Mouse (Mus musculus) skeletal muscle tissue, adult 2 months (tissue): Measurements from ENCODE around the gene Capn15.

ENCODE experiments used
- DNase-seq: peaks from one replicate; pipeline ENCODE4 v3.0.0-alpha.2; 2012; ENCODE audit warnings: low read depth, low spot score

Capn15 gene

GRCm38 (mm10) chr17:25919786-25920642 lies 65.6 kb downstream of the Capn15 start:
- DNase-seq, result peak; percentile 100

GRCm38 (mm10) chr17:25919144-25919785 lies 66.3 kb downstream of the Capn15 start, which contains the start of gene Rab40c:
Rab40c (minus strand) TSS chr17:25919727.
- DNase-seq, result no peak

GRCm38 (mm10) chr17:25918037-25918750 lies 67.4 kb downstream of the Capn15 start:
- no peak for DNase-seq

GRCm38 (mm10) chr17:25916931-25917647 lies 68.5 kb downstream of the Capn15 start:
- no peak for DNase-seq

- no peak for DNase-seq
Measured at GRCm38 (mm10) chr17:25914295-25914694, 71.3 kb downstream of the Capn15 start.

GRCm38 (mm10) chr17:25913877-25914275 lies 71.7 kb downstream of the Capn15 start:
- no peak for DNase-seq

- no peak for DNase-seq
Measured at GRCm38 (mm10) chr17:25913186-25913876, 72.3 kb downstream of the Capn15 start.

- DNase-seq, result no peak
Measured at GRCm38 (mm10) chr17:25911816-25912215, 73.8 kb downstream of the Capn15 start.
